In the genomic region with DNA sequence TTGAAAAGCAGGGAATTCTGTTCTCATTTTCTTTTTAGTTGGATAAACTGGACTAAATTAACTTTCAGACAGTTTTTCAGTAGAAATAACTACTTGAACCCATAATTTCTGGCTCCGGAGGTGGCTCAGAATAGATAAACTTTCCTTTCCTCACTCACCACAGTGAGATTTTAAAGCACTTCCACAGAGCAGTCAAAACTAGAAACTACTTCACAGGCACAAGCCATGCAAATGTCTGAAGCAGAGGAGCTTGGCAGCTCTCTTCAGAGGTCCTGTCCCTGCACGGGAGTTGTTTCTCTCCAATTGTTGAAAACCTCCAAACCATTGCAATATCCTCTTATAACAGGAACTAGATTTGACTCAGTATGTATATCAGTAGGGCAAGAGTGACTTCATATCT, we compare ENCODE assay signal across 32 mouse cellular contexts.
"Had no signal": no experiment of that assay in that cellular context is flagged by ENCODE, and none has a peak within 500 bp of the region (broad histone marks: within the 10 kb centered on the region; RNA-seq: fewer than 3 reads in every experiment).

No protein-coding gene starts in this region.

- H3K4me1 ChIP-seq: limb, embryonic 10.5 days; limb, embryonic 12.5 days; limb, embryonic 13.5 days; limb, embryonic 15.5 days; liver, embryonic 12.5 days; liver, embryonic 13.5 days; liver, embryonic 15.5 days; lung, embryonic 15.5 days; megakaryocyte, embryonic 14.5 days; midbrain, embryonic 10.5 days; midbrain, embryonic 12.5 days; midbrain, embryonic 13.5 days; midbrain, embryonic 15.5 days; neural tube, embryonic 12.5 days had no signal

- H3K27ac ChIP-seq: limb, embryonic 10.5 days; limb, embryonic 12.5 days; limb, embryonic 13.5 days; limb, embryonic 15.5 days; liver, embryonic 12.5 days; liver, embryonic 13.5 days; liver, embryonic 14.5 days; liver, embryonic 15.5 days; lung, embryonic 15.5 days; macrophage; midbrain, embryonic 10.5 days; midbrain, embryonic 12.5 days; midbrain, embryonic 13.5 days; midbrain, embryonic 15.5 days; neural tube, embryonic 12.5 days had no signal

- H3K9me3 ChIP-seq: limb, embryonic 10.5 days; limb, embryonic 13.5 days; limb, embryonic 15.5 days; liver, embryonic 12.5 days; liver, embryonic 13.5 days; liver, embryonic 15.5 days; lung, embryonic 15.5 days; midbrain, embryonic 10.5 days; midbrain, embryonic 12.5 days; midbrain, embryonic 13.5 days; midbrain, embryonic 15.5 days; neural tube, embryonic 12.5 days had no signal

- H3K4me2 ChIP-seq: limb, embryonic 12.5 days; limb, embryonic 13.5 days; limb, embryonic 15.5 days; liver, embryonic 11.5 days; liver, embryonic 12.5 days; liver, embryonic 13.5 days; liver, embryonic 15.5 days; lung, embryonic 14.5 days; lung, embryonic 15.5 days; midbrain, embryonic 11.5 days; midbrain, embryonic 12.5 days; midbrain, embryonic 13.5 days; midbrain, embryonic 15.5 days; neural tube, embryonic 12.5 days had no signal

- ATAC-seq: liver, embryonic 12.5 days; liver, postnatal 0 days; lung, postnatal 0 days; midbrain, embryonic 13.5 days; midbrain, embryonic 15.5 days; midbrain, embryonic 16.5 days had no signal

- H3K9ac ChIP-seq: limb, embryonic 12.5 days; limb, embryonic 13.5 days; limb, embryonic 15.5 days; liver, embryonic 12.5 days; liver, embryonic 13.5 days; liver, embryonic 14.5 days; liver, embryonic 15.5 days; liver, postnatal 0 days; lung, embryonic 14.5 days; lung, embryonic 15.5 days; midbrain, embryonic 12.5 days; midbrain, embryonic 13.5 days; midbrain, embryonic 15.5 days; neural tube, embryonic 12.5 days had no signal

- H3K27me3 ChIP-seq: limb, embryonic 12.5 days; limb, embryonic 13.5 days; limb, embryonic 15.5 days; liver, embryonic 12.5 days; liver, embryonic 13.5 days; liver, embryonic 15.5 days; lung, embryonic 15.5 days; megakaryocyte, embryonic 14.5 days; midbrain, embryonic 12.5 days; midbrain, embryonic 13.5 days; midbrain, embryonic 15.5 days; neural tube, embryonic 12.5 days had no signal

- H3K36me3 ChIP-seq: limb, embryonic 10.5 days; limb, embryonic 12.5 days; limb, embryonic 13.5 days; limb, embryonic 15.5 days; liver, embryonic 12.5 days; liver, embryonic 13.5 days; liver, embryonic 15.5 days; lung, embryonic 15.5 days; midbrain, embryonic 10.5 days; midbrain, embryonic 12.5 days; midbrain, embryonic 13.5 days; midbrain, embryonic 15.5 days; neural tube, embryonic 12.5 days had no signal

- DNase-seq: left cerebral cortex, postnatal 4 days; liver; liver, embryonic 13.5 days; liver, postnatal 0 days; lung, adult 18-20 months; lung, adult 2 months; lung, embryonic 14.5 days; lung, postnatal 10 days; lung, postnatal 14 days; lung, postnatal 36 days; lung, postnatal 4 days; midbrain, embryonic 14.5 days had no signal

- H3K4me3 ChIP-seq: limb, embryonic 10.5 days; limb, embryonic 12.5 days; limb, embryonic 13.5 days; limb, embryonic 15.5 days; liver, embryonic 12.5 days; liver, embryonic 13.5 days; liver, embryonic 15.5 days; lung, embryonic 15.5 days; megakaryocyte, embryonic 14.5 days; midbrain, embryonic 10.5 days; midbrain, embryonic 12.5 days; midbrain, embryonic 13.5 days; midbrain, embryonic 15.5 days; myocyte; neural tube, embryonic 12.5 days had no signal
